Mouse (Mus musculus): ENCODE results near the gene Atp6v0a4. TPM values are rescaled to one million over a fixed set of nuclear protein-coding genes. Genes with fewer than 3 reads are reported as not detected.

Atp6v0a4 gene
- polyA plus RNA-seq, 1 experiment from 2014 or later = not detected

DNA sequence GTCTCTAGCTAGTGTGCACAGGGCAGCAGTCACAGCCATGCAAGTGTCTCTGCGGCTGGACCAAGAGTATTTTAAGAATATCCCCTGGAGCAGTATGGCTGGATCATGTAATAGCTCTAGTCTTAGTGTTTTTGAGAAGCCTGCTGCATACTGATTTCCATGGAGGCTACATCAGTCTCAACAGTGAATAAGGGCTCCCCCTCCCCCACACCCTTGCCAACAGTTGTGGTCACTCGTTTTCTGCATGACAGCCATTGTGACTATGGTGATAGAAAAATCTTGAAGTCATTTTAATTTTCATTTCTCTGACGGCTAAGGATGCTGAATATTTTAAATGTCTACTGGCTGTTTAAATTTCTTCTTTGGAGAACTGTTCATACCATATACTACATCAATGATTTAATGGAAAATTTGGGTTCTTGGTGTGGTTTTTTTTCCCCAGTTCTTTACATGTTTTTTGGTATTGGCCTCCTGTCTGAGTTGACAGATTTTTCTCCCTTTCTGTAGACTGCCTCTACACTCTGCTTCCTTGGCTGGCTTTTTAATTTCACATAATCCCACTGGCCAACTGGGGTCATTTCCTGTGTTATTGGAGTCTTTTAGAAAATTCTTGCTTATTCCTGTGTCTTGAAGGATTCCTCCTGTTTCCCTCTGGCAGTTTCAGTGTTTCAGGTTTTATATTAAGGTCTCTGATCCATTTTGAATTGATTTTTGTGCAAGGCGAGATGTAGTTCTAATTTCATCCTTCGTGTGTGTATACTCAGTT, 91.4 kb downstream of the Atp6v0a4 start:
- 66% methylated on average over 5 of the region's 5 CpGs for WGBS
- Histone ChIP-seq H3K4me1 (ENCODE audit: control insufficient read depth, insufficient read depth, low read length) (no peaks in the 10 kb centered on the region; the same call in 1 of the 2 replicates), H3K9me3 (replicated peaks; ENCODE audit: control insufficient read depth, low read length) (no peaks in the 10 kb centered on the region), H3K27me3 (ENCODE audit: control insufficient read depth, insufficient read depth, low read length) (no peaks in the 10 kb centered on the region), H3K27ac (replicated peaks; ENCODE audit: low read depth, low read length) (no peak overlapping the region), H3K4me3 (ENCODE audit: low read depth, low read length) (no peak overlapping the region), H3K4me2 (ENCODE audit: low read depth, low read length) (no peak overlapping the region), H3K36me3 (replicated peaks; ENCODE audit: control insufficient read depth, insufficient read depth, low read depth, low read length) (no peaks in the 10 kb centered on the region), H3K9ac (replicated peaks; ENCODE audit: low read length) (no peak overlapping the region)
- ATAC-seq (replicated peaks; ENCODE audit: insufficient number of reproducible peaks, low FRiP score, low TSS enrichment, low read depth) = no peak
- no peak for DNase-seq (ENCODE audit: low spot score)

DNA sequence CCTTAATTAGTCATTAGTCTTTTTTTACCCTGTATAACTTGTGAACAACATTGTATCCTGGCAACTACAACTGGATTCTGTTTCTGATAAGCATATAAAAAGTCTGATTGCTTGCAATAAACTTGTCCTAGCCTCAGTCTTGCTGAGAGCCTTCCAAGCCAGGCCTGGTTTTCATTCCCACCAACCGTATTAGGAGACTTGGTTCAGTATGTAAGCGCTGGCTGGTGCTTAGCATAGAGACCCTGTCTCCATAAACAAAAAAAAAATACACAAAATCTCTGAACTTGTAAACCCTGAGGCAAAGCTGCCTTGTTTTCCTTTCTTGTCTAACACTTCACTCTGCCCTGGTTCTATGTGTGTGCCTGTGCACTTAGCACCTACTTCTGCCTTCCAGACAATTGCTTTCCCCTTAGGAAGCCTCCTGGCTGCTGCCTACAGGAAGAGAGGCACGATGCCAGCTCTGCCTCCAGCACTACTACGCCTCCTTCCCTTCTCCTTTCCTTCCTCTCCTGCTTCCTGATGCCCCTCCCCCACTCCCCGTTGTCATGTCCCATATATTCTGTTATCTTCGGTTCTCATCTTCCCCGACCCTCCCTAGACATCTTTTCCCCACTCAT, 92.4 kb downstream of the Atp6v0a4 start:
- DNase-seq (ENCODE audit: low spot score) (peak; percentile 47), ATAC-seq (replicated peaks; ENCODE audit: insufficient number of reproducible peaks, low FRiP score, low TSS enrichment, low read depth) (no peak)
- Histone ChIP-seq H3K9me3 (replicated peaks; ENCODE audit: control insufficient read depth, low read length) (no peaks in the 10 kb centered on the region), H3K27me3 (ENCODE audit: control insufficient read depth, insufficient read depth, low read length) (no peaks in the 10 kb centered on the region), H3K4me1 (ENCODE audit: control insufficient read depth, insufficient read depth, low read length) (no peaks in the 10 kb centered on the region; the same call in 1 of the 2 replicates), H3K4me2 (ENCODE audit: low read depth, low read length) (no peak overlapping the region), H3K27ac (replicated peaks; ENCODE audit: low read depth, low read length) (no peak overlapping the region), H3K9ac (replicated peaks; ENCODE audit: low read length) (no peak overlapping the region), H3K36me3 (replicated peaks; ENCODE audit: control insufficient read depth, insufficient read depth, low read depth, low read length) (no peaks in the 10 kb centered on the region), H3K4me3 (ENCODE audit: low read depth, low read length) (no peak overlapping the region)
- WGBS = 39% methylated on average over 7 of the region's 7 CpGs

DNA sequence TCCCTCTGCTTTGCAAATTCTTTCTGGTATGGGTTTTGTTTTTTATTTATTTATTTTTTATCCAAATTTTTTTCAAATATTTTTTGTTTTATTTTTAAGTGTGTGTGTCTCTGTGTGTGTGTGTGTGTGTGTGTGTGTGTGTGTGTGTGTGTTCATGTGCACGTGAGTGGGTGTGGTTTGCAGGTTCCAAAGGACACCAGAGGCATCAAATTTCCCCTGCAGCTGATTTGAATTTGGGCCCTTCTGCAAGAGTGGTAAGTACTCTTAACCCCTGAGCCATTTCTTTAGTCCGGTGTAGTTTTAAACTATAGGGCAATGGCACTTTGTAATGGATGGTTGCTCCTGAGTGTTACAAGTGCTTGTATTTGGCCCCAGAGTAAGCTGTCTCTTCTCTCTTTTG, 96.2 kb downstream of the Atp6v0a4 start:
- DNase-seq (ENCODE audit: low spot score) (peak; percentile 58), ATAC-seq (replicated peaks; ENCODE audit: insufficient number of reproducible peaks, low FRiP score, low TSS enrichment, low read depth) (no peak)
- Histone ChIP-seq H3K27me3 (ENCODE audit: control insufficient read depth, insufficient read depth, low read length) (no peaks in the 10 kb centered on the region), H3K9ac (replicated peaks; ENCODE audit: low read length) (no peak overlapping the region), H3K9me3 (replicated peaks; ENCODE audit: control insufficient read depth, low read length) (no peaks in the 10 kb centered on the region), H3K27ac (replicated peaks; ENCODE audit: low read depth, low read length) (no peak overlapping the region), H3K4me1 (ENCODE audit: control insufficient read depth, insufficient read depth, low read length) (no peaks in the 10 kb centered on the region; the same call in 1 of the 2 replicates), H3K4me3 (ENCODE audit: low read depth, low read length) (no peak overlapping the region), H3K4me2 (ENCODE audit: low read depth, low read length) (no peak overlapping the region), H3K36me3 (replicated peaks; ENCODE audit: control insufficient read depth, insufficient read depth, low read depth, low read length) (no peaks in the 10 kb centered on the region)
- WGBS = 20% methylated on average over 2 of the region's 2 CpGs

DNA sequence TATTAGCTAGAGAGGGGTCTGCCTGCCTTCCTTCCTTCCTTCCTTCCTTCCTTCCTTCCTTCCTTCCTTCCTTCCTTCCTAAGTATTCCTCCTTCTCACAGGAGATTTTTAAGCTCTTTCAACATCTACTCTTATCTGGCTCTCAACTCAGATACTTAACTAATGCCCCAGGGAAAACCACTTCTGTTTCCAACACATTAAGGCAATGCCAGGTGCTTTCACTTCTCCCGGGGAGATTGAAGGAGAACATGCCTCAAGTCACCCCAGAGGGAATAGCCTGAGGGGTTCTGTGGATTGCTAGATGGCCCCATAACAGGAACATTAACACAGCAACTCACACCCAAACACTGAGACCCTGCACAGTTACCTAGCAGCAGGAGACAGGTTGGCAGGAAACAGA, 96.6 kb downstream of the Atp6v0a4 start:
- WGBS = 40% methylated on average over 1 of the region's 1 CpGs
- H3K4me2 ChIP-seq (ENCODE audit: low read depth, low read length) = no peak overlapping the region
- ATAC-seq (replicated peaks; ENCODE audit: insufficient number of reproducible peaks, low FRiP score, low TSS enrichment, low read depth) (no peak), DNase-seq (ENCODE audit: low spot score) (peak; percentile 11)
- H3K4me3 ChIP-seq (ENCODE audit: low read depth, low read length) = no peak overlapping the region
- H3K4me1 ChIP-seq (ENCODE audit: control insufficient read depth, insufficient read depth, low read length) = no peaks in the 10 kb centered on the region; the same call in 1 of the 2 replicates
- no peak overlapping the region for H3K27ac ChIP-seq (replicated peaks; ENCODE audit: low read depth, low read length)
- no peak overlapping the region for H3K9ac ChIP-seq (replicated peaks; ENCODE audit: low read length)
- H3K9me3 ChIP-seq (replicated peaks; ENCODE audit: control insufficient read depth, low read length) = no peaks in the 10 kb centered on the region
- H3K36me3 ChIP-seq (replicated peaks; ENCODE audit: control insufficient read depth, insufficient read depth, low read depth, low read length) = no peaks in the 10 kb centered on the region
- no peaks in the 10 kb centered on the region for H3K27me3 ChIP-seq (ENCODE audit: control insufficient read depth, insufficient read depth, low read length)

DNA sequence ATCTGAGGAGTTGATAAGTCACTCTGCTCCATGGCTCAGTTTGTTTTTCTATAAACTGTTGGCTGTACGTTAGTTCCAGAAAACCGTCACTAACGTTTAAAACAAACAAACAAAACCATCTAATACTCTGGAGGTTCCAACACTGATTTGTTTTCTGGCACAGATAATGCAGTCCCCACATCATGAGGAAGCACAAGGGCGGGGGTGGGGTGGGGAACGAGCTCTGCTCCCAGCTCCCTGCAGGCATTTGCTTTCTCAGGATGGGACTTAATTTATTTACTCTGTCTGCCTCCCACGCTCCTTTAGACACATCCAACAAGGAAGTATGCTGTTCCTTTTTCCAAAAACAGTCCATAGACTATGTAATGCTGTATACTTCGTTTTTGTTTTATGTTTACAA, 101.1 kb downstream of the Atp6v0a4 start:
- H3K4me3 ChIP-seq (ENCODE audit: low read depth, low read length) = no peak overlapping the region
- no peaks in the 10 kb centered on the region for H3K9me3 ChIP-seq (replicated peaks; ENCODE audit: control insufficient read depth, low read length)
- H3K27ac ChIP-seq (replicated peaks; ENCODE audit: low read depth, low read length) = no peak overlapping the region
- H3K4me1 ChIP-seq (ENCODE audit: control insufficient read depth, insufficient read depth, low read length) = no peaks in the 10 kb centered on the region
- H3K27me3 ChIP-seq (ENCODE audit: control insufficient read depth, insufficient read depth, low read length) = no peaks in the 10 kb centered on the region
- no peak for DNase-seq (ENCODE audit: low spot score)
- no peak overlapping the region for H3K9ac ChIP-seq (replicated peaks; ENCODE audit: low read length)
- ATAC-seq (replicated peaks; ENCODE audit: insufficient number of reproducible peaks, low FRiP score, low TSS enrichment, low read depth) = no peak
- H3K4me2 ChIP-seq (ENCODE audit: low read depth, low read length) = no peak overlapping the region
- WGBS = 38% methylated on average over 7 of the region's 7 CpGs
- no peaks in the 10 kb centered on the region for H3K36me3 ChIP-seq (replicated peaks; ENCODE audit: control insufficient read depth, insufficient read depth, low read depth, low read length)

DNA sequence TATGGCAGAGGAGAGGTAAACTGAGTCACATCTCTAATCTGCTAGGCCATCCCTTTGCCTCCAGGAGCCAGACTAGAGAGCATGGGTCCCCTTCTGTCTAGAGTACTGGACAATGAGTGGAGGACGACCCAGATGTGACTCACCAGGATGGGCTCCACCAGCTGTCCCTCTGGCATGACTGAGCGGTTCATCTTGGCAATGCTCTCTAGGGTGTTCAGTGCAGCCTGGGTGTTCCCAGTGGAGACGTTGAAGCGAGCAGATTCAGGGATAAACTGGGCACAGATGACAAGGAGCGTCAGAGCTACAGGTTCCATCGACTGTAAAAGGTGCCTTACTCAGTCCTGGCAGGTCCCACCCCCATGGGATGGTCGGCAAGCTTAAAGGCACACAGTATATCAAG, 103.0 kb downstream of the Atp6v0a4 start:
- ATAC-seq (replicated peaks; ENCODE audit: insufficient number of reproducible peaks, low FRiP score, low TSS enrichment, low read depth) (no peak), DNase-seq (ENCODE audit: low spot score) (no peak)
- WGBS = 82% methylated on average over 7 of the region's 7 CpGs
- H3K4me2 ChIP-seq (ENCODE audit: low read depth, low read length) = no peak overlapping the region
- H3K4me3 ChIP-seq (ENCODE audit: low read depth, low read length) = no peak overlapping the region
- H3K4me1 ChIP-seq (ENCODE audit: control insufficient read depth, insufficient read depth, low read length) = no peaks in the 10 kb centered on the region
- H3K9ac ChIP-seq (replicated peaks; ENCODE audit: low read length) = no peak overlapping the region
- H3K27me3 ChIP-seq (ENCODE audit: control insufficient read depth, insufficient read depth, low read length) = no peaks in the 10 kb centered on the region
- H3K27ac ChIP-seq (replicated peaks; ENCODE audit: low read depth, low read length) = no peak overlapping the region
- H3K36me3 ChIP-seq (replicated peaks; ENCODE audit: control insufficient read depth, insufficient read depth, low read depth, low read length) = no peaks in the 10 kb centered on the region
- no peaks in the 10 kb centered on the region for H3K9me3 ChIP-seq (replicated peaks; ENCODE audit: control insufficient read depth, low read length)

DNA sequence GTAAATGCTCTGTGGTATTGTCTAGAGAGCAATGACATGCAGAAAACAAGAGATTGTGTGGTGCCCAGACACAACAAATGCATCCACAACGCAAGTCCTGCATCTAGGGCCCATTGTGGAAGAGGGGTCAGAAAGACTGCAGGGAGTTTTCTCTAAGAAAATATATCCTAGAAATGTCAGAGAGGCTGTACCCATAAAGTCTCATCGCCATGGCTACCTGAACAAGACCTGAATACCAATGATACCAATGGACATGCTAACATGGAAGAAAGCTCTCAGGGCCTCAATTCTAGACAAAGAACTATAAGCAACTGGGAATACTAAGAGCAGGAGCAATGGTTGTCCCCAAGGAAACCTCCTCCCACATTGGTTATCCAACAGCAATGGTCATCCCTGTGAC, 111.6 kb downstream of the Atp6v0a4 start:
- no peak for DNase-seq (ENCODE audit: low spot score)
- ATAC-seq (replicated peaks; ENCODE audit: insufficient number of reproducible peaks, low FRiP score, low TSS enrichment, low read depth) = no peak
- Histone ChIP-seq H3K4me1 (ENCODE audit: control insufficient read depth, insufficient read depth, low read length) (no peaks in the 10 kb centered on the region), H3K36me3 (replicated peaks; ENCODE audit: control insufficient read depth, insufficient read depth, low read depth, low read length) (no peaks in the 10 kb centered on the region), H3K9me3 (replicated peaks; ENCODE audit: control insufficient read depth, low read length) (no peaks in the 10 kb centered on the region), H3K9ac (replicated peaks; ENCODE audit: low read length) (no peak overlapping the region), H3K4me3 (ENCODE audit: low read depth, low read length) (no peak overlapping the region), H3K4me2 (ENCODE audit: low read depth, low read length) (no peak overlapping the region), H3K27me3 (ENCODE audit: control insufficient read depth, insufficient read depth, low read length) (no peaks in the 10 kb centered on the region), H3K27ac (replicated peaks; ENCODE audit: low read depth, low read length) (no peak overlapping the region)
- WGBS = 94% methylated on average over 2 of the region's 2 CpGs

DNA sequence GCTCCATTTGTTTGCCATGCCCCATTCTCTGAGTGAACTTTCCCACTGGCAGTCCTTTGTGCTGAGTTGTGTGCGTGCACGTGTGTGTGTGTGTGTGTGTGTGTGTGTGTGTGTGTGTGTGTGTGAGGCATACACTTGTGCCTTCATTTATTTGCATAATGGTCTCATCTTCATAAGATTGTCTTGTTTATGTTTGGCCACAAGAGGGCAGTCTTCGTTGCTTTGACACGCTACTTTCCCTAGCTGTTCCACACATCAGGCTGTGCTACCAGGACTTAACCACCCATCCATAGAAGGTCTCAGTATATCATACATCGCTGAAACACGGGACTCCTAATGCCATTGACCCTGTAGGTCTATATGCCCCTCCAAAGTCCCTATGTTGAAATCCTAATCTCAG, 116.9 kb downstream of the Atp6v0a4 start:
- H3K27me3 ChIP-seq (ENCODE audit: control insufficient read depth, insufficient read depth, low read length) = no peaks in the 10 kb centered on the region
- no peak overlapping the region for H3K4me3 ChIP-seq (ENCODE audit: low read depth, low read length)
- ATAC-seq (replicated peaks; ENCODE audit: insufficient number of reproducible peaks, low FRiP score, low TSS enrichment, low read depth) (0 out of 2 replicates have a peak, but pooled peaks have one; percentile 70), DNase-seq (ENCODE audit: low spot score) (peak; percentile 83)
- H3K4me1 ChIP-seq (ENCODE audit: control insufficient read depth, insufficient read depth, low read length) = no peaks in the 10 kb centered on the region
- no peak overlapping the region for H3K9ac ChIP-seq (replicated peaks; ENCODE audit: low read length)
- WGBS = 13% methylated on average over 6 of the region's 6 CpGs
- H3K27ac ChIP-seq (replicated peaks; ENCODE audit: low read depth, low read length) = no peak overlapping the region
- H3K4me2 ChIP-seq (ENCODE audit: low read depth, low read length) = no peak overlapping the region
- H3K9me3 ChIP-seq (replicated peaks; ENCODE audit: control insufficient read depth, low read length) = no peaks in the 10 kb centered on the region
- H3K36me3 ChIP-seq (replicated peaks; ENCODE audit: control insufficient read depth, insufficient read depth, low read depth, low read length) = no peaks in the 10 kb centered on the region

All from embryonic facial prominence, embryonic 11.5 days (tissue).